Mouse (Mus musculus): Measurements from ENCODE around the gene Mta2. TPM values are rescaled to one million over a fixed set of nuclear protein-coding genes. Genes with fewer than 3 reads are reported as not detected.
A peak's percentile ranks its signal among the peaks of the same experiment; 100 is the strongest.

The Mta2 gene
- polyA plus RNA-seq, 1 experiment, result 19.8 TPM

- Histone ChIP-seq H3K27ac (ENCODE audit: insufficient read depth, low read depth, low read length) (peak within 1 kb of the TSS; percentile 76), H3K4me3 (ENCODE audit: insufficient read depth, low read depth, low read length) (peak within 1 kb of the TSS; percentile 64), H3K27me3 (replicated peaks; ENCODE audit: control insufficient read depth, insufficient read depth, low read length) (no peaks in the 10 kb centered on the region), H3K4me1 (ENCODE audit: control insufficient read depth, insufficient read depth, low read length) (no peaks in the 10 kb centered on the region), H3K36me3 (ENCODE audit: control insufficient read depth, insufficient read depth, low read length) (no peaks in the 10 kb centered on the region; the same call in none of the 2 replicates)
- DNase-seq, result peak; percentile 97
- TF ChIP-seq POLR2A (IDR thresholded peaks at IDR 0.05; ENCODE audit: low read depth, low read length), result no peak
- TF ChIP-seq CTCF (conservative IDR thresholded peaks at IDR 0.05; ENCODE audit: insufficient read depth, insufficient read length, low read depth, low read length), result no peak
- under 1% methylated on average over 74 of the region's 74 CpGs for WGBS
Measured at GRCm38 (mm10) chr19:8929224-8930088, 12.2 kb upstream of the Mta2 start, which contains the start of the genes Rom1 and Eml3. TSS of gene Rom1 (minus strand) at chr19:8929356. TSS of gene Eml3 (plus strand) at chr19:8929552.

DNA sequence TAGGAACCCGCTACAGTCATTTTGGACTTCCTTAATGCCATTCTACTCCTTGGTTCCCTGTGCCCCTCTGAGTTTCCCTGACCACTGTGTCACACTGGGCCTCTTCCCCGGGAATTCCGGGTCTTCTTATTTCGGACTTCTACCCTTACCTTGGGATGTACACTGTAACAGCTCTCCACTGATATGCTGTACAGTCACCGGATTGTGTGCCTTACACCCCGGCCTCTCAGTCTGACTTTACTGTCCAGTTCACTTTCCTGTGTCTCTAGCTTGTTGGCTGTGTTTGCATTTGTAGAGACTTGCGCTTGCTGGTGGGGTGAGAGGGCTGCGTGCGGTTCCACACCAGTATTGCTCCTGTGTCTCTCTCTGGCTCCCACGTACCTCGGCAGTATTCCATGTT is 11.6 kb upstream of the Mta2 start:
- Histone ChIP-seq H3K4me1 (ENCODE audit: control insufficient read depth, insufficient read depth, low read length) (no peaks in the 10 kb centered on the region), H3K36me3 (ENCODE audit: control insufficient read depth, insufficient read depth, low read length) (no peaks in the 10 kb centered on the region; the same call in none of the 2 replicates), H3K27ac (ENCODE audit: insufficient read depth, low read depth, low read length) (no peak overlapping the region), H3K4me3 (ENCODE audit: insufficient read depth, low read depth, low read length) (peak overlapping the region; percentile 64), H3K27me3 (replicated peaks; ENCODE audit: control insufficient read depth, insufficient read depth, low read length) (no peaks in the 10 kb centered on the region)
- DNase-seq, result no peak
- no peak for TF ChIP-seq CTCF (conservative IDR thresholded peaks at IDR 0.05; ENCODE audit: insufficient read depth, insufficient read length, low read depth, low read length)
- TF ChIP-seq POLR2A (IDR thresholded peaks at IDR 0.05; ENCODE audit: low read depth, low read length), result no peak
- 6% methylated on average over 11 of the region's 11 CpGs for WGBS

GRCm38 (mm10) chr19:8930771-8931170 is 10.9 kb upstream of the Mta2 start:
- no peak overlapping the region for H3K27ac ChIP-seq (ENCODE audit: insufficient read depth, low read depth, low read length)
- TF ChIP-seq POLR2A (IDR thresholded peaks at IDR 0.05; ENCODE audit: low read depth, low read length), result no peak
- TF ChIP-seq CTCF (conservative IDR thresholded peaks at IDR 0.05; ENCODE audit: insufficient read depth, insufficient read length, low read depth, low read length), result no peak
- H3K27me3 ChIP-seq (replicated peaks; ENCODE audit: control insufficient read depth, insufficient read depth, low read length), result no peaks in the 10 kb centered on the region
- DNase-seq, result no peak
- H3K4me1 ChIP-seq (ENCODE audit: control insufficient read depth, insufficient read depth, low read length), result no peaks in the 10 kb centered on the region
- no peak overlapping the region for H3K4me3 ChIP-seq (ENCODE audit: insufficient read depth, low read depth, low read length)
- no peaks in the 10 kb centered on the region; the same call in none of the 2 replicates for H3K36me3 ChIP-seq (ENCODE audit: control insufficient read depth, insufficient read depth, low read length)
- WGBS, result 84% methylated on average over 7 of the region's 7 CpGs

DNA sequence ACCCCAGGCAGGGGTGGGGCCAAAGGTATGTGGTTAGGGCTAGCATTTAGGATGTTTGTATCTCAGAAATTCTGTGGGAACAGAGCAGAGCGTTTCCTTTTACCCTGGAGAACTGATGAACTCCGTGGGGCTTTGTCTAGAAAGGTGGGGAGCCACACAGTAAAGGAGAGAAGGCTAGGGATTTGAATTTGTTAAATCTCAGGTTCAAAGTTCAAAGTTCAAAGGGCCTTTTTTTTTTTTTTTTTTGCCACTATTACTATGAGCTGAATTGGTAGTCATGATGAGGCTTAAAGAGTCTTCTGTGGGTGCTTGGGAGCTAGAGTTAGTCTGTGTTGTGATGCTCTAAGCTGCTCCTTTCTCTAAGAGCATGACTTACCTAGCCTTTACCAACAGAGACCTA is 4.9 kb upstream of the Mta2 start:
- peaks cover 2% of the 10 kb centered on the region for H3K36me3 ChIP-seq (ENCODE audit: control insufficient read depth, insufficient read depth, low read length)

GRCm38 (mm10) chr19:8940526-8941133 is 1.0 kb upstream of the Mta2 start:
- H3K27me3 ChIP-seq (replicated peaks; ENCODE audit: control insufficient read depth, insufficient read depth, low read length), result no peaks in the 10 kb centered on the region
- H3K36me3 ChIP-seq (ENCODE audit: control insufficient read depth, insufficient read depth, low read length), result peaks cover 2% of the 10 kb centered on the region
- 82% methylated on average over 15 of the region's 15 CpGs for WGBS
- no peak overlapping the region for H3K27ac ChIP-seq (ENCODE audit: insufficient read depth, low read depth, low read length)
- peaks cover 7% of the 10 kb centered on the region; the same call in 1 of the 2 replicates for H3K4me1 ChIP-seq (ENCODE audit: control insufficient read depth, insufficient read depth, low read length)
- no peak for TF ChIP-seq POLR2A (IDR thresholded peaks at IDR 0.05; ENCODE audit: low read depth, low read length)
- TF ChIP-seq CTCF (conservative IDR thresholded peaks at IDR 0.05; ENCODE audit: insufficient read depth, insufficient read length, low read depth, low read length), result no peak
- no peak for DNase-seq
- H3K4me3 ChIP-seq (ENCODE audit: insufficient read depth, low read depth, low read length), result no peak overlapping the region

More for the DNA sequence above, 4.9 kb upstream of the Mta2 start:
- DNase-seq, result no peak
- no peaks in the 10 kb centered on the region for H3K27me3 ChIP-seq (replicated peaks; ENCODE audit: control insufficient read depth, insufficient read depth, low read length)
- no peak overlapping the region for H3K27ac ChIP-seq (ENCODE audit: insufficient read depth, low read depth, low read length)
- no peak overlapping the region for H3K4me3 ChIP-seq (ENCODE audit: insufficient read depth, low read depth, low read length)
- 0 out of 2 replicates have a peak, but pooled peaks cover 2% of the 10 kb centered on the region for H3K4me1 ChIP-seq (ENCODE audit: control insufficient read depth, insufficient read depth, low read length)
- TF ChIP-seq POLR2A (IDR thresholded peaks at IDR 0.05; ENCODE audit: low read depth, low read length) (no peak), CTCF (conservative IDR thresholded peaks at IDR 0.05; ENCODE audit: insufficient read depth, insufficient read length, low read depth, low read length) (no peak)
- WGBS, result 60% methylated on average over 2 of the region's 2 CpGs

- TF ChIP-seq POLR2A (IDR thresholded peaks at IDR 0.05; ENCODE audit: low read depth, low read length) (no peak), CTCF (conservative IDR thresholded peaks at IDR 0.05; ENCODE audit: insufficient read depth, insufficient read length, low read depth, low read length) (no peak)
- peaks cover 7% of the 10 kb centered on the region; the same call in 1 of the 2 replicates for H3K4me1 ChIP-seq (ENCODE audit: control insufficient read depth, insufficient read depth, low read length)
- DNase-seq, result no peak
- 0 out of 2 replicates have a peak overlapping the region, but pooled peaks have one; percentile 8 for H3K27ac ChIP-seq (ENCODE audit: insufficient read depth, low read depth, low read length)
- H3K27me3 ChIP-seq (replicated peaks; ENCODE audit: control insufficient read depth, insufficient read depth, low read length), result no peaks in the 10 kb centered on the region
- H3K36me3 ChIP-seq (ENCODE audit: control insufficient read depth, insufficient read depth, low read length), result peaks cover 5% of the 10 kb centered on the region
- WGBS, result 42% methylated on average over 10 of the region's 10 CpGs
- peak overlapping the region; percentile 22; the same call in 1 of the 2 replicates for H3K4me3 ChIP-seq (ENCODE audit: insufficient read depth, low read depth, low read length)
Measured at GRCm38 (mm10) chr19:8941136-8941514, 550 bp upstream of the Mta2 start.
